Mouse (Mus musculus) heart, postnatal 0 days (tissue): ENCODE measurements around the gene Myg1.

ENCODE experiments used
- CTCF ChIP-seq: IDR thresholded peaks from 2 replicates; pipeline ENCODE4 v1.5.1; 2016; ENCODE audit warnings: antibody characterized with exemption, control low read depth, low read depth
- EP300 ChIP-seq: IDR thresholded peaks from 2 replicates; pipeline ENCODE4 v1.6.1; 2016; ENCODE audit warnings: antibody characterized with exemption, low read depth

- TF ChIP-seq CTCF (peak; percentile 37), EP300 (no peak)
These were observed 5.4 kb upstream of the Myg1 start, which contains the start of gene Pfdn5 for GRCm38 (mm10) chr15:102326022-102326576.
